Mouse (Mus musculus): ENCODE measurements at regions not wholly inside any gene's neighbourhood (a gene's known extent, or its start where the extent isn't known, plus 50 kb on each side); places are given as distances from the start of the nearest gene placed in this dataset.

GRCm38 (mm10) chr17:79147883-79148282 is 96.2 kb downstream of the Qpct start:
- no peaks in the 10 kb centered on the region for H3K9me3 ChIP-seq (ENCODE audit: control insufficient read depth, low read length)
- no peaks in the 10 kb centered on the region for H3K36me3 ChIP-seq (ENCODE audit: control insufficient read depth, insufficient read depth, low read length)
- H3K27me3 ChIP-seq (ENCODE audit: control insufficient read depth, insufficient read depth, low read length): no peaks in the 10 kb centered on the region
- no peak overlapping the region for H3K4me2 ChIP-seq (ENCODE audit: low read length)
- 82% methylated on average over 3 of the region's 3 CpGs for WGBS
- ATAC-seq (ENCODE audit: low FRiP score, low TSS enrichment) (no peak), DNase-seq (no peak)
- H3K9ac ChIP-seq (replicated peaks; ENCODE audit: low read length): no peak overlapping the region
- no peak overlapping the region for H3K4me3 ChIP-seq (replicated peaks; ENCODE audit: low read depth, low read length)
- H3K27ac ChIP-seq (replicated peaks; ENCODE audit: low read depth, low read length): no peak overlapping the region
- no peaks in the 10 kb centered on the region for H3K4me1 ChIP-seq (ENCODE audit: control insufficient read depth, insufficient read depth, low read length)

- Histone ChIP-seq H3K27me3 (ENCODE audit: control insufficient read depth, insufficient read depth, low read length) (no peaks in the 10 kb centered on the region), H3K27ac (replicated peaks; ENCODE audit: low read depth, low read length) (no peak overlapping the region), H3K36me3 (ENCODE audit: control insufficient read depth, insufficient read depth, low read length) (no peaks in the 10 kb centered on the region), H3K9ac (replicated peaks; ENCODE audit: low read length) (no peak overlapping the region), H3K4me1 (ENCODE audit: control insufficient read depth, insufficient read depth, low read length) (no peaks in the 10 kb centered on the region), H3K9me3 (ENCODE audit: control insufficient read depth, low read length) (no peaks in the 10 kb centered on the region), H3K4me2 (ENCODE audit: low read length) (no peak overlapping the region), H3K4me3 (replicated peaks; ENCODE audit: low read depth, low read length) (no peak overlapping the region)
- DNase-seq (no peak), ATAC-seq (ENCODE audit: low FRiP score, low TSS enrichment) (no peak)
- 74% methylated on average over 2 of the region's 2 CpGs for WGBS
Observed at GRCm38 (mm10) chr17:79144913-79145625, 93.4 kb downstream of the Qpct start.

- Histone ChIP-seq H3K27ac (replicated peaks; ENCODE audit: low read depth, low read length) (no peak overlapping the region), H3K4me2 (ENCODE audit: low read length) (no peak overlapping the region), H3K4me3 (replicated peaks; ENCODE audit: low read depth, low read length) (no peak overlapping the region), H3K36me3 (ENCODE audit: control insufficient read depth, insufficient read depth, low read length) (no peaks in the 10 kb centered on the region), H3K4me1 (ENCODE audit: control insufficient read depth, insufficient read depth, low read length) (no peaks in the 10 kb centered on the region), H3K9ac (replicated peaks; ENCODE audit: low read length) (no peak overlapping the region), H3K27me3 (ENCODE audit: control insufficient read depth, insufficient read depth, low read length) (no peaks in the 10 kb centered on the region), H3K9me3 (ENCODE audit: control insufficient read depth, low read length) (no peaks in the 10 kb centered on the region)
- ATAC-seq (ENCODE audit: low FRiP score, low TSS enrichment): no peak
- DNase-seq: no peak
- 39% methylated on average over 1 of the region's 1 CpGs for WGBS
Observed at GRCm38 (mm10) chr17:79143031-79143430, 91.3 kb downstream of the Qpct start.

Data from midbrain, embryonic 14.5 days (tissue).